Mouse (Mus musculus) gastrocnemius, adult 18-20 months (tissue): Measurements from ENCODE around the gene Prps1l1. TPM values are rescaled to one million over a fixed set of nuclear protein-coding genes. Genes with fewer than 3 reads are reported as not detected.

Experiments used
- DNase-seq: peaks from one replicate; pipeline ENCODE4 v3.0.0; 2021; ENCODE audit warnings: low spot score
- long read RNA-seq, 2 experiments: library from polyadenylated mRNA; stranded (forward); transcript quantifications; one replicate each; pipeline ENCODE4 v2.0.0; 2021
- total RNA-seq, 2 experiments: library from RNA; stranded (reverse); gene quantifications; 2 replicates each; pipeline ENCODE4 v1.2.3; 2021

The Prps1l1 gene
- not detected for total RNA-seq
- long read RNA-seq, experiment 1 = 0 reads
- long read RNA-seq, experiment 2 = 0 reads

- no peak for DNase-seq
Observed at GRCm38 (mm10) chr12:34984461-34984860, at the start of gene Prps1l1. TSS of gene Prps1l1 (plus strand) at chr12:34984761.

GRCm38 (mm10) chr12:34937918-34938317, 46.6 kb upstream of the Prps1l1 start:
- no peak for DNase-seq

- DNase-seq = no peak
Observed at GRCm38 (mm10) chr12:34949066-34949706, 35.4 kb upstream of the Prps1l1 start.

- DNase-seq = no peak
Observed at GRCm38 (mm10) chr12:34975991-34976390, 8.6 kb upstream of the Prps1l1 start.

- DNase-seq = no peak
Observed at GRCm38 (mm10) chr12:34985865-34986264, 1.3 kb downstream of the Prps1l1 start.

GRCm38 (mm10) chr12:34989537-34990200, 5.1 kb downstream of the Prps1l1 start:
- DNase-seq = no peak

GRCm38 (mm10) chr12:34990387-34990786, 5.8 kb downstream of the Prps1l1 start:
- DNase-seq = no peak

GRCm38 (mm10) chr12:34991900-34992299, 7.3 kb downstream of the Prps1l1 start:
- no peak for DNase-seq

- DNase-seq = no peak
Observed at GRCm38 (mm10) chr12:34997597-34998182, 13.1 kb downstream of the Prps1l1 start.

GRCm38 (mm10) chr12:34998778-34999467, 14.4 kb downstream of the Prps1l1 start:
- DNase-seq = no peak

- no peak for DNase-seq
Observed at GRCm38 (mm10) chr12:35000323-35000722, 15.8 kb downstream of the Prps1l1 start.

- no peak for DNase-seq
Observed at GRCm38 (mm10) chr12:35005748-35006147, 21.2 kb downstream of the Prps1l1 start.

GRCm38 (mm10) chr12:35007851-35008250, 23.3 kb downstream of the Prps1l1 start:
- DNase-seq = no peak

GRCm38 (mm10) chr12:35008340-35009137, 24.0 kb downstream of the Prps1l1 start:
- no peak for DNase-seq

- DNase-seq = no peak
Observed at GRCm38 (mm10) chr12:35011462-35011861, 26.9 kb downstream of the Prps1l1 start.

GRCm38 (mm10) chr12:35013950-35014349, 29.4 kb downstream of the Prps1l1 start:
- no peak for DNase-seq

GRCm38 (mm10) chr12:35016056-35016455, 31.5 kb downstream of the Prps1l1 start:
- DNase-seq = no peak

- DNase-seq = no peak
Observed at GRCm38 (mm10) chr12:35016481-35017250, 32.1 kb downstream of the Prps1l1 start.

GRCm38 (mm10) chr12:35018679-35019237, 34.2 kb downstream of the Prps1l1 start:
- no peak for DNase-seq

- no peak for DNase-seq
Observed at GRCm38 (mm10) chr12:35021285-35021684, 36.7 kb downstream of the Prps1l1 start.
